Mouse (Mus musculus) kidney, adult 2 months (tissue): ENCODE measurements around the gene Cdh13.

Experiments used
- CTCF ChIP-seq: fragments of 200-500 bp; conservative IDR thresholded peaks from 2 replicates; pipeline ENCODE4 v1.5.1; 2011; ENCODE audit warnings: low read depth, mild to moderate bottlenecking, control low read depth, low read length, moderate library complexity, mixed read lengths; ENCODE audit not compliant: insufficient read depth, insufficient read length
- POLR2A ChIP-seq: fragments of 200-500 bp; IDR thresholded peaks from one replicate; pipeline ENCODE4 v1.6.1; 2011; ENCODE audit warnings: low read depth, low read length, control low read depth

DNA sequence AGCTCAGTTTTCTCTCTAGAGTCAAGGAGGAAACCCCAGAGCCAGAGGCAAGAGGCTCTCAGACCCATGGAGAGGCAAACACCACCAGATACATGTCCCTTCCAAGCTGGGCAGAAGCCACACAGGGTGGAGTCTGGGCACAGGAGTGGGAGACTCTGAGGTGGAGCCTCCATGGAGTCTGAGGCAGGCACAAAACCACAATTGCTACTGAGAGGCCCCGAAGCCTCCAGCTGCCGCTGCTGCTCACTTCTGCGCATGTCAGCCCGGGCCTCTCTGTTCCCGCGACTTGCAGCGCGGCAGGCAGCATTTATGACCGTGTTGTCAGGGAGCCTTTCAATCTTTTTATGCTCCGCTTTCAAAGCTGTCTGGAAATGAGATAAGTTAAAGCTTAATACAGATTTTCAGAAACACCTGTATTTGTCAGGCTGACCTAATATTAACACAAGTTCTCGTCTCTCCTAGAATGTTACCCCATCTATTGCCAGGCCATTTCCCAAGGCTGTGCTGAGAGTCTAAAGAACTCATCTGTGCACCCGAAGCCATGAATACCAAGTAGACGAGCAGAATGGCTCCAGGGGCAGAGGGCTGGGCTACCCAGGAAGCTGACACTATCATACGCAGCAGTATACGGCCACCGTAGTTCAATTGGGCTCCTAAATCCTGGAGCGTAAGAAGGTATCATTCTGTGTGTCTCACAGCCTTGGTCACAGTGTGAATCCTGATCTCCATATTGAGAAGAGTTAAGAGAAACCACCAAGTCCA is 30.1 kb downstream of the Cdh13 start:
- TF ChIP-seq CTCF (no peak), POLR2A (no peak)
